Mouse (Mus musculus) ovary, postnatal 36 days (tissue): ENCODE measurements around the gene Zmat1.
"Not testable (repeated sequence)": the region's sequence is repeated elsewhere in the genome, so short reads cannot be mapped to it uniquely, and the experiment has no call there.

Source experiments
- DNase-seq: peaks from one replicate; pipeline ENCODE4 v3.0.0; 2022; ENCODE audit warnings: low spot score, mixed read lengths

The Zmat1 gene

GRCm38 (mm10) chrX:135008720-135009470, at the start of gene Zmat1:
Gene Zmat1, minus strand, starts transcription at chrX:135009209.
- peak; percentile 81 for DNase-seq

DNA sequence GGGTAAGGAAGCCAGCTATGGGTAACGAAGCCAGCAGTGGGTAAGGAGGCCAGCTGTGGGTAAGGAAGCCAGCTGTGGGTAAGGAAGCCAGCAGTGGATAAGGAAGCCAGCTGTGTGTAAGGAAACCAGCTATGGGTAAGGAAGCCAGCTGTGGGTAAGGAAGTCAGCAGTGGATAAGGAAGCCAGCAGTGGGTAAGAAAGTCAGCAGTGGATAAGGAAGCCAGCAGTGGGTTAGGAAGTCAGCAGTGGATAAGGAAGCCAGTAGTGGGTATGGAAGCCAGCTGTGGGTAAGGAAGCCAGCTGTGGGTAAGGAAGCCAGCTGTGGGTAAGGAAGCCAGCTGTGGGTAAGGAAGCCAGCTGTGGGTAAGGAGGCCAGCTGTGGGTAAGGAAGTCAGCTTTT, 44.9 kb upstream of the Zmat1 start:
- not testable (repeated sequence) for DNase-seq

DNA sequence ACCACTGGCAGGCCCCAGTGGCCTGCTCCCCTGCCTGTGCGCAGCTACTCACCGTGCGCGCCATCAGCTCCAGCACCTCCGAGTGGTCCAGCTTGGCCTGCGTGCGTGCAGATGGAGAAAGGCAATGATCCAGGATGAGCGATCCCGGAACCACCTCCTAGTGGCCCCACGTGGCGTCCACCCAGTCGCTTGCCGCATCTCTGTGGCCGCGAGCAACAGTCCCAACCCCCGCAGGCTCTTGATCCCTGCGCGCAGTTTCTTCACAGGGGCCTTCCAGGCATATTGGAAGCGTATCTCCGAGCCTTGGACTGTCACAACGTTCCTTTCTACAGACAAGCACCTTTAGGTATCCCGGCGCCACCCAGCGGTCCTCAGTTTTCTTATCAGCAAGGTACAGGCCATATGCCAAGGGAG, 27.0 kb upstream of the Zmat1 start:
- DNase-seq, result peak; percentile 10

DNA sequence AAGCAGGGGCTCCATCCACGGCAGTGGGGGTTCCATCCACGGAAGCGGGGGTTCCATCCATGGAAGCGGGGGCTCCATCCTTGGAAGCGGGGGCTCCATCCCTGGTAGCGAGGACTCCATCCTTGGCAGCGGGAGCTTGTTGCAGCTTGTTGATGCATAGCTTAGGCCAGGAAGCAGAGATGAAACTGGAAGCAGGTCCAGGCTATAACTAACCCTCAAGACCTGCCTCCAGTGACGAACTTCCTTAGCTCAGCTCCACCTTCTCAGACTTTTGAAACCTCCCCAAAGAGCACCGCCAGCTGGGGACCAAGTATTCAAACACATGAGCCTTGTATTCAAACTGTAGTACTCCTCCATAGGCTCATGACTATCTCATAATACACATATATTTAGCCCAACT, 16.1 kb upstream of the Zmat1 start:
- no peak for DNase-seq

- DNase-seq, result no peak
Measured at GRCm38 (mm10) chrX:135011381-135011780, 2.4 kb upstream of the Zmat1 start.

DNA sequence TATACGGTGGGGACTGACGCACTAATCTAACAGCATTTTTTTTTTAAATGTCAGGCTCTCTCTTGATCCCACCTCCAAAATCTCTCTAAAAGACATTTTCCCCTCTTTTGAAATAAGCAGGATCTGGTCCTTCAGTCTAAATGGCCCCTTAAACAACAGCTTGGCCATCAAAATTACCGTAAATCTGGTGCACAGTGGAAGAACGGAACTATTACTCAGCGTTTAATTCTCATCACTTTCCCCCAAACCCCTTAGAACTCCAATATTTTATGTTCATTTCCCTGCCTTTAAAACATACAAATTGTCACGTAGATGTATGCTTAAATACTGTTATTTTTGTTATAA, 434 bp upstream of the Zmat1 start:
- DNase-seq, result no peak

- DNase-seq, result no peak
Measured at GRCm38 (mm10) chrX:135008021-135008420, 988 bp downstream of the Zmat1 start.

DNA sequence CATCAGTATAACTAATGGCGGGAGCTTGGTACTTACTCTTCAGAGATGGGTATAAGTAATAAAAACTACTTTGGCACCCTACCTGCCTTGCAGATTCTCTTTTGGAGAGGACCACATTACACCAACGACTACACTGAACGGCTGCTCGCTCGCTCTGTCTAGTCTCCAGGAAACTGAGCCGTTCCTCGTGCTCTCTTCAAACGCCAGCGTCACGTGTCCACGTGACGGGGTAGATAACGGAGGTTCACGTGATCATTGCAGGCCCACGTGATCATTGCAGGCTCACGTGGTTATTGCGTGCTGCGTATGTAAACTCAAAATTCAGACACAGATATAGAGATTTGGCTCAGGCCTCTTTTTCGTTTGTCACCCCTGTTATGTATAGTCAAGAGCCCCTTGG, 44.5 kb downstream of the Zmat1 start, which contains the start of gene Nxf2:
Nxf2 (minus strand) TSS at position 209 of the 400 bp plus-strand sequence.
- DNase-seq, result no peak

- DNase-seq, result peak; percentile 43
Measured at GRCm38 (mm10) chrX:134963305-134964094, 45.5 kb downstream of the Zmat1 start.

DNA sequence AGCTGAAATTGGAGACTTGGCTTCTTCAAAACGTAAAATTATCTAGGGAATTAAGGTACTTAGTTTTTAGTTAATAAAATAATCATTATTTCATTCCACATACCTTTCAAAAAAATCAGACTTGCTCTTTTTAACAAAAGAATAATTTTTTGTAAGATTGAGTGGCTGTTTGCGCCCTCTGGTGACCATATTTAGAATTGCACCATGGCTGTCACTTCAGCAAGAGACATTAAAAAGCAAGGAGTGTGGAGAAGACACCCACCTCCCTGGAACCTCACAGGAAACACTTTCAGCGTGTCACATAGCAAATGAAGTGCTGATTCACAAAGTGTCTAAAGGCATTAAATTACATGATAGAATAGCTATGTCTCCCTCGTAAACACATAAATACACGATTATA, 78.6 kb downstream of the Zmat1 start:
- DNase-seq, result peak; percentile 13

DNA sequence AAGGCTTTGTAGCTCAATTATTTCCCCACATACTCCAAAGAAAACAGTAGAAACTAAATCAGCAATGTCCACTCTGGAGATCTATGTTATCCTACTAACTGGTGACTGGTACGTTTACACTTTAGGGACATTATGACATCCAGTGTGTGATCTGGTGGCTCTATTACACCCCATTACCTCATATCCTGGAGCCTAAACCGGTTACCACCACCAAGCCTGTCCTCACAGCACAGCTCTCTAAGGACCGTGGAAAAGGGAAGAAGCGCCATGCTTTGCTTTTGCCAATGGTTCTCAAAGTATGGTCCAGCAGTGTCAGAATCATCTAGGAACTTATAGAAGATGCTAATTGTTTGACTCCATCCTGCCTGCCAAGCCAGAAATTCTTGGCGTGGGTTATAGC, 79.1 kb downstream of the Zmat1 start:
- DNase-seq, result no peak

DNA sequence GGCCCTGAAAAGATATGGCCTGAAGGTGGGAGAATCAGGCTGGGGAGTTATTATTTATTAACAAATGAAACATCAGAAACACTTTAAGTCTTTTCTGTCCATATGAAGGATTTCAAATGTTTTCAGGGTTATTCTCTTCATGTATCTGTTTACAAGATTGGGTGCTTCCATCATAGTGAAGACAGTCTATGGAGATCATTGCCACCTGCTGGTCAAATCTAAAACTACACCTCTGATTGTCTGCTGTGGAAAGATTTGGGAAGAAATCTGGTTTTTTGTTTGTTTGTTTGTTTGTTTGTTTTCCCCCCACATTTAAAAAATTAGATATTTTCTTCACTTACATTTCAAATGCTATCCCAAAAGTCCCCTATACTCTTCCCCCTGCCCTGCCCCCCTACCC, 84.0 kb downstream of the Zmat1 start:
- DNase-seq, result no peak

DNA sequence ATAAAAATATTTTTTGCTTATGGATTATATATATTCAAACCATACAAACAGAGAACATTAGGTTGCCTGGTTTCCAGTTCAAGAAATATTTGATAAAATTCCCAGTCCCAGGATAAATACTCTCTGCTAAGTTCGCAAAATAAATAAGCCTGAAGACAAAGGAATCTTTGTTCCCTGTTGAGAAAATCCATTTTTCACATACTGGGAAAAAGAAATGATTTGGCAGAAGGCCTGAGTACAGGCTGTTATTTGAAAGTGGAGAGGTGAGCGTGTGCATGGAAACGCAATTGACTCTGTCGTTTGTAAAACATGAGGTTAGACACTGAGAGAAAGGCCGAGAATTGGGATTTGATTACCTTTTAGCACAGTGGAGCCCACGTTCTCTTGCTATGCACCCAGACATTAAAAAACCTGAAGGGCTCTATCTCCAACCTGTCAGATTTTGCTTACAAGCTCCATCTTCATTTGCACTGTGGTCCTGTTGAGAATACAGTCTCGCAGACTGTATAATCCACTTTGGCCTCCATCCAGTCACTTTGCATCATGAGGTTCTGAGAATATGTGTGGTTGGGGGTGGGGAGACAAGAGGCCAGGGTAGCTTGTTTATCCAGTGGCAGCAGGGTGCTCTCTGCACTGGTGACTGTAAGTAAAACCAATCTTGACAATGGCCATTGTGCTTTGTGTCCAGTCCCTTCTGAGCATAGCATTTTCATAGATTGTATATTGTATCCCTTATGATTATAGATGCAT, 85.2 kb downstream of the Zmat1 start:
- no peak for DNase-seq
